16 mouse cellular contexts compared by ENCODE assay signal in the genomic region with DNA sequence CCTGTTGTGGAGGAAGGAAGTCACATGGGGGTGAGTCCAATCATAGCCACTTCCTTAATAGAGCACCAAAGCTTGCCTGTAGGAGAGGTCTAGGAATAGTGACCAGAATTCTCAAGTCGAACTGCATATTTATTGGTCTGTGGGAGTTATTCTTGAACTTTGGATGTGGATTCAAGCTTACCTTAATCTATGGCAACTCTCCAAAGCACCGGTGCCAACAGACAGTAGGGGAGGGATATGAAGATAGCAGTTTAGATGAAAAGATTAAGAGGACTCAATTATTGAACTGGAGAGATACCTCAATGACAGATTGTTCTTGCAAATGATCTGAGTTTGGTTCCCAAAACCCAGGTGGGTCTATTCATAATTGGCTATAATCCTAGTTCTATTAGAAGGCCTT.
"Had no signal": no experiment of that assay in that cellular context is flagged by ENCODE, and none has a peak within 500 bp of the region (broad histone marks: within the 10 kb centered on the region; RNA-seq: fewer than 3 reads in every experiment).

No protein-coding gene starts in this region.

- DNase-seq: heart, postnatal 10 days; heart, postnatal 14 days; heart, postnatal 36 days; heart, postnatal 4 days; kidney, adult 11 months; kidney, adult 18-20 months; kidney, adult 2 months; kidney, adult 8-10 months; kidney, adult 9 months; kidney, postnatal 10 days; kidney, postnatal 14 days; kidney, postnatal 25 days; kidney, postnatal 36 days; kidney, postnatal 4 days; layer of hippocampus, adult 9-11 months; layer of hippocampus, postnatal 36 days had no signal
